Mouse (Mus musculus): ENCODE results near the gene Kcnd3. TPM values are rescaled to one million over a fixed set of nuclear protein-coding genes. Genes with fewer than 3 reads are reported as not detected.

Gene Kcnd3
- polyA plus RNA-seq, 1 experiment from 2014 or later: 0.93 TPM

DNA sequence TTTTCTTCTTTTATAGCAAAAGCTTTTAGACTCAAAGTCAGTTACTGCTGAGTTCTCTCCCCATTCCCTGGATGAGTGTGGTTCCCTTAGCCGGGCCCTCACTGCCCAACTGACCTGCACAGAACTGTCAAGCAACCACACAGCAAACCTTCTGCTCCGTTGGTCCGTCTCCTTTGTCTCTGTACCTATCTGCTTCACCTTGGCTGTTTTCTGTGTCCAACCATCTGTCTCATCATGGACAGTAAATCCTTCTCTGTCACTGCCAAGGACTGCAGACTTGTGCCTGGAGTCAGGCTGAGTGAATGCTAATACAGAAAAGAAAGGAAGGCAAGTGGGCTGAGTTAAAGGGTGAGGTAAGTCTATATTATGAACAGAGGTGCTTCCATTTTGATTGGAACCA lies 217.6 kb downstream of the Kcnd3 start:
- Histone ChIP-seq H3K4me3 (ENCODE audit: low read depth, low read length) (no peak overlapping the region), H3K4me1 (ENCODE audit: control insufficient read depth, insufficient read depth, low read length) (no peaks in the 10 kb centered on the region), H3K9ac (ENCODE audit: low read depth, low read length) (no peak overlapping the region), H3K27me3 (replicated peaks; ENCODE audit: control insufficient read depth, insufficient read depth, low read length) (no peaks in the 10 kb centered on the region), H3K27ac (replicated peaks; ENCODE audit: low read depth, low read length) (no peak overlapping the region), H3K4me2 (ENCODE audit: low read depth, low read length) (no peak overlapping the region), H3K36me3 (ENCODE audit: control insufficient read depth, insufficient read depth, low read length) (no peaks in the 10 kb centered on the region), H3K9me3 (ENCODE audit: control insufficient read depth, low read length) (no peaks in the 10 kb centered on the region)
- no peak for DNase-seq (ENCODE audit: low spot score)
- ATAC-seq (ENCODE audit: low read depth): no peak
- WGBS: 89% methylated on average over 3 of the region's 3 CpGs

DNA sequence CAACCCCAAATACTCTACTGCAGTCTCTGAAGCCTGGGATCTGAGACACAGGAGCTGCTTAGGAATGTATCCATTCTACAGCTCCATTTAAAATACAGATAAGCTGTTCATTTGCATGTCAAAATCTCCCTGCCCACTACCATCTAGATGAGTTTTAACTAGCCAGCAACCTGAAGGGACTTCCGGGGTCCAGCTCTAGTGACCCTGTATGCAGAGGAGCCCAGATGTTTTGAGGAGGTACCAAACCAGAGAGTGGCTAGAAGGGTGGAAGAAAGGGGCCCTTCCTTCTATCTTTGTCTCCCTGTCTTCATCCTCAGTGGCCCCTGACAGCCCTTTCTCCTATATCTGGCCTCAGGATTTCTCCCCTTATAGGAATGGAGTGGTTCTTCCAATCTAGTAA lies 218.7 kb downstream of the Kcnd3 start:
- H3K36me3 ChIP-seq (ENCODE audit: control insufficient read depth, insufficient read depth, low read length): no peaks in the 10 kb centered on the region
- no peaks in the 10 kb centered on the region for H3K9me3 ChIP-seq (ENCODE audit: control insufficient read depth, low read length)
- H3K27me3 ChIP-seq (replicated peaks; ENCODE audit: control insufficient read depth, insufficient read depth, low read length): no peaks in the 10 kb centered on the region
- H3K4me1 ChIP-seq (ENCODE audit: control insufficient read depth, insufficient read depth, low read length): no peaks in the 10 kb centered on the region
- 89% methylated on average over 1 of the region's 1 CpGs for WGBS
- no peak for DNase-seq (ENCODE audit: low spot score)
- no peak overlapping the region for H3K27ac ChIP-seq (replicated peaks; ENCODE audit: low read depth, low read length)
- H3K4me2 ChIP-seq (ENCODE audit: low read depth, low read length): no peak overlapping the region
- H3K4me3 ChIP-seq (ENCODE audit: low read depth, low read length): no peak overlapping the region
- no peak for ATAC-seq (ENCODE audit: low read depth)
- no peak overlapping the region for H3K9ac ChIP-seq (ENCODE audit: low read depth, low read length)

GRCm38 (mm10) chr3:105674595-105675218 lies 222.6 kb downstream of the Kcnd3 start:
- Histone ChIP-seq H3K4me1 (ENCODE audit: control insufficient read depth, insufficient read depth, low read length) (no peaks in the 10 kb centered on the region), H3K9ac (ENCODE audit: low read depth, low read length) (no peak overlapping the region), H3K4me2 (ENCODE audit: low read depth, low read length) (no peak overlapping the region), H3K36me3 (ENCODE audit: control insufficient read depth, insufficient read depth, low read length) (peaks cover 26% of the 10 kb centered on the region), H3K27me3 (replicated peaks; ENCODE audit: control insufficient read depth, insufficient read depth, low read length) (no peaks in the 10 kb centered on the region), H3K27ac (replicated peaks; ENCODE audit: low read depth, low read length) (no peak overlapping the region), H3K4me3 (ENCODE audit: low read depth, low read length) (no peak overlapping the region), H3K9me3 (ENCODE audit: control insufficient read depth, low read length) (no peaks in the 10 kb centered on the region)
- ATAC-seq (ENCODE audit: low read depth) (peak; percentile 71), DNase-seq (ENCODE audit: low spot score) (peak; percentile 93)
- WGBS: 16% methylated on average over 7 of the region's 7 CpGs

- H3K9me3 ChIP-seq (ENCODE audit: control insufficient read depth, low read length): no peaks in the 10 kb centered on the region
- WGBS: 59% methylated on average over 2 of the region's 2 CpGs
- no peak for ATAC-seq (ENCODE audit: low read depth)
- no peak for DNase-seq (ENCODE audit: low spot score)
- peaks cover 37% of the 10 kb centered on the region for H3K36me3 ChIP-seq (ENCODE audit: control insufficient read depth, insufficient read depth, low read length)
- no peak overlapping the region for H3K9ac ChIP-seq (ENCODE audit: low read depth, low read length)
- no peaks in the 10 kb centered on the region for H3K4me1 ChIP-seq (ENCODE audit: control insufficient read depth, insufficient read depth, low read length)
- H3K4me2 ChIP-seq (ENCODE audit: low read depth, low read length): no peak overlapping the region
- no peaks in the 10 kb centered on the region for H3K27me3 ChIP-seq (replicated peaks; ENCODE audit: control insufficient read depth, insufficient read depth, low read length)
- no peak overlapping the region for H3K27ac ChIP-seq (replicated peaks; ENCODE audit: low read depth, low read length)
- no peak overlapping the region for H3K4me3 ChIP-seq (ENCODE audit: low read depth, low read length)
These were observed 223.8 kb downstream of the Kcnd3 start for GRCm38 (mm10) chr3:105675932-105676331.

- Histone ChIP-seq H3K9ac (ENCODE audit: low read depth, low read length) (no peak overlapping the region), H3K9me3 (ENCODE audit: control insufficient read depth, low read length) (no peaks in the 10 kb centered on the region), H3K4me1 (ENCODE audit: control insufficient read depth, insufficient read depth, low read length) (no peaks in the 10 kb centered on the region), H3K36me3 (ENCODE audit: control insufficient read depth, insufficient read depth, low read length) (peaks cover 68% of the 10 kb centered on the region), H3K27ac (replicated peaks; ENCODE audit: low read depth, low read length) (no peak overlapping the region), H3K4me2 (ENCODE audit: low read depth, low read length) (no peak overlapping the region), H3K4me3 (ENCODE audit: low read depth, low read length) (no peak overlapping the region), H3K27me3 (replicated peaks; ENCODE audit: control insufficient read depth, insufficient read depth, low read length) (no peaks in the 10 kb centered on the region)
- ATAC-seq (ENCODE audit: low read depth): no peak
- 88% methylated on average over 7 of the region's 7 CpGs for WGBS
- no peak for DNase-seq (ENCODE audit: low spot score)
These were observed 228.2 kb downstream of the Kcnd3 start for GRCm38 (mm10) chr3:105680346-105680745.

- WGBS: 9% methylated on average over 56 of the region's 60 CpGs
- no peak for ATAC-seq (ENCODE audit: low read depth)
These were observed 234.5 kb downstream of the Kcnd3 start for GRCm38 (mm10) chr3:105686394-105687323.

DNA sequence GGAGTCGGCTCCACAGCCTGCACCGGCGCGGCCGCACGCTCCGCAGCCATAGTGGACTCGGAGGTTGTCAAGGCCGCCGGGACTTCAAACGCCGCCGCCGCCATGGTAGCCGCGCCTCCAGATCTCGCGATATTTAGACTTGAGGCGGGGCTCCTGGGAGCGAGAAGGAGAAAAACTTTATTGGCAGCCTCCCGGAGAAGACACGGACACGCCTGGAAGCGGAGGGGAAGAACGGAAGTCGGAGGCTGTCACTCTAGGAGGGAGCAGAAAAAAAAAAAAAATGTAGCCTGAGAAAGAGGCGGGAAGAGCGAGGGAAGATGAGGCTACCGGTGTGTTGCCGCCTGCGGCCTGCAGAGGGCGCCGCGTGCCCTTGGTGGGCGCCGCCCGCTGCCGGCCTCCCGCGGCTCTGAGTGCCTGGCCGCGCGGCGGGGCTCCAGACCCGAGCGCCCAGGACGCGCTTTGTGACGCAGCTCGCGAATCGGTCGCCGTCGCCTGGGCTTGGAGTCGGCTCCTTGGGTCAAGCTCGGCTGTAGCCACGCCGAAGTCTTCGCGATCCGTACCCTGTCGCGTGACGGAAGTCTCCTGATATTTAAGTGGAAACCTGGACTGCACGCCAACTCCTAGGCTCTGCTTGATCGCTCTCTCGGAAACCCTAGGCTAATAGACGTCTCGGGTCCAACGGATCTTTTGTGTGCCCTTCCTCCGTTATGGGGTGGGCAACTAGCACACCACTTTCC lies 235.4 kb downstream of the Kcnd3 start, which contains the start of gene Ddx20:
Gene Ddx20, minus strand, starts transcription at position 251 of the 737 bp plus-strand sequence.
- Histone ChIP-seq H3K4me2 (ENCODE audit: low read depth, low read length) (peak within 1 kb of the TSS; percentile 83), H3K27ac (replicated peaks; ENCODE audit: low read depth, low read length) (peak within 1 kb of the TSS; percentile 86), H3K27me3 (replicated peaks; ENCODE audit: control insufficient read depth, insufficient read depth, low read length) (no peaks in the 10 kb centered on the region), H3K4me1 (ENCODE audit: control insufficient read depth, insufficient read depth, low read length) (peaks cover 8% of the 10 kb centered on the region), H3K9me3 (ENCODE audit: control insufficient read depth, low read length) (no peaks in the 10 kb centered on the region), H3K4me3 (ENCODE audit: low read depth, low read length) (peak within 1 kb of the TSS; percentile 100), H3K9ac (ENCODE audit: low read depth, low read length) (peak within 1 kb of the TSS; percentile 96), H3K36me3 (ENCODE audit: control insufficient read depth, insufficient read depth, low read length) (peaks cover 21% of the 10 kb centered on the region)
- DNase-seq (ENCODE audit: low spot score) (peak; percentile 99), ATAC-seq (ENCODE audit: low read depth) (peak; percentile 98)
- 0% methylated on average over 50 of the region's 72 CpGs for WGBS

More at GRCm38 (mm10) chr3:105686394-105687323, 234.5 kb downstream of the Kcnd3 start:
- H3K27me3 ChIP-seq (replicated peaks; ENCODE audit: control insufficient read depth, insufficient read depth, low read length): no peaks in the 10 kb centered on the region
- peaks cover 26% of the 10 kb centered on the region for H3K36me3 ChIP-seq (ENCODE audit: control insufficient read depth, insufficient read depth, low read length)
- H3K9me3 ChIP-seq (ENCODE audit: control insufficient read depth, low read length): no peaks in the 10 kb centered on the region
- H3K4me3 ChIP-seq (ENCODE audit: low read depth, low read length): peak overlapping the region; percentile 100
- peak overlapping the region; percentile 83 for H3K4me2 ChIP-seq (ENCODE audit: low read depth, low read length)
- DNase-seq (ENCODE audit: low spot score): no peak
- peak overlapping the region; percentile 96 for H3K9ac ChIP-seq (ENCODE audit: low read depth, low read length)
- H3K4me1 ChIP-seq (ENCODE audit: control insufficient read depth, insufficient read depth, low read length): peaks cover 8% of the 10 kb centered on the region
- H3K27ac ChIP-seq (replicated peaks; ENCODE audit: low read depth, low read length): peak overlapping the region; percentile 77

DNA sequence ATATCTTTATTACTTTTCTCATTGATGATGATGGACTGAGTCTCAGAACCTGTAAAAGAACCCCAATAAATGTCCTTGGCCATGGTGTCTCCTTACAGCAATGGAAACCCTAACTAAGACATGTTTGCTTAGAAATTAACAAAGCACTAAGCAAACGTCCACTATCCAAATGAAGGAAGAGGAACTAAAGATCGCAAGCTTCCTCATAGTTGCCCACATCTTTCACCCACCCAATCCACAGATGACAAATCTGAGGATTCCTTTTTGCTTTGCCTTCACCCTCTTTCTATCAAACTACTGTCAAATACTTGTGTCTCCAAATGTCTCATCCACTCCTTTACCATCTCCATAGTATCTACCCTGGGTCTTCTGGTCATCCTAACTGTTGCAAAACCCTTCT lies 236.4 kb downstream of the Kcnd3 start:
- DNase-seq (ENCODE audit: low spot score) (no peak), ATAC-seq (ENCODE audit: low read depth) (no peak)
- H3K27me3 ChIP-seq (replicated peaks; ENCODE audit: control insufficient read depth, insufficient read depth, low read length): no peaks in the 10 kb centered on the region
- H3K9ac ChIP-seq (ENCODE audit: low read depth, low read length): no peak overlapping the region
- no peak overlapping the region for H3K27ac ChIP-seq (replicated peaks; ENCODE audit: low read depth, low read length)
- no peak overlapping the region for H3K4me3 ChIP-seq (ENCODE audit: low read depth, low read length)
- peaks cover 10% of the 10 kb centered on the region for H3K36me3 ChIP-seq (ENCODE audit: control insufficient read depth, insufficient read depth, low read length)
- H3K9me3 ChIP-seq (ENCODE audit: control insufficient read depth, low read length): no peaks in the 10 kb centered on the region
- H3K4me1 ChIP-seq (ENCODE audit: control insufficient read depth, insufficient read depth, low read length): peaks cover 8% of the 10 kb centered on the region
- 83% methylated on average over 2 of the region's 2 CpGs for WGBS
- H3K4me2 ChIP-seq (ENCODE audit: low read depth, low read length): peak overlapping the region; percentile 83; the same call in 1 of the 2 replicates

All from embryonic facial prominence, embryonic 14.5 days (tissue).